Mouse (Mus musculus): ENCODE results near the gene Mfsd12.
A peak's percentile ranks its signal among the peaks of the same experiment; 100 is the strongest.

The Mfsd12 gene

GRCm38 (mm10) chr10:81329194-81329975 lies 27.9 kb upstream of the Mfsd12 start:
- DNase-seq (ENCODE audit: low spot score): no peak

- DNase-seq (ENCODE audit: low spot score): no peak
Observed at GRCm38 (mm10) chr10:81330007-81330406, 27.3 kb upstream of the Mfsd12 start.

GRCm38 (mm10) chr10:81332277-81332676 lies 25.0 kb upstream of the Mfsd12 start:
- DNase-seq (ENCODE audit: low spot score): no peak

- no peak for DNase-seq (ENCODE audit: low spot score)
Observed at GRCm38 (mm10) chr10:81334324-81334723, 23.0 kb upstream of the Mfsd12 start.

- no peak for DNase-seq (ENCODE audit: low spot score)
Observed at GRCm38 (mm10) chr10:81335393-81336340, 21.6 kb upstream of the Mfsd12 start.

GRCm38 (mm10) chr10:81336558-81336957 lies 20.7 kb upstream of the Mfsd12 start:
- no peak for DNase-seq (ENCODE audit: low spot score)

- DNase-seq (ENCODE audit: low spot score): no peak
Observed at GRCm38 (mm10) chr10:81340551-81341332, 16.5 kb upstream of the Mfsd12 start.

- DNase-seq (ENCODE audit: low spot score): peak; percentile 67
Observed at GRCm38 (mm10) chr10:81341333-81341949, 15.8 kb upstream of the Mfsd12 start.

GRCm38 (mm10) chr10:81342686-81343505 lies 14.4 kb upstream of the Mfsd12 start, which contains the start of gene Gipc3:
Gene Gipc3, minus strand, starts transcription at chr10:81343266.
- DNase-seq (ENCODE audit: low spot score): peak; percentile 52

GRCm38 (mm10) chr10:81344421-81345161 lies 12.7 kb upstream of the Mfsd12 start:
- peak; percentile 51 for DNase-seq (ENCODE audit: low spot score)

- DNase-seq (ENCODE audit: low spot score): no peak
Observed at GRCm38 (mm10) chr10:81345162-81345534, 12.1 kb upstream of the Mfsd12 start.

GRCm38 (mm10) chr10:81346453-81347067 lies 10.7 kb upstream of the Mfsd12 start:
- peak; percentile 67 for DNase-seq (ENCODE audit: low spot score)

GRCm38 (mm10) chr10:81349146-81349545 lies 8.1 kb upstream of the Mfsd12 start:
- no peak for DNase-seq (ENCODE audit: low spot score)

GRCm38 (mm10) chr10:81349961-81350350 lies 7.3 kb upstream of the Mfsd12 start:
- DNase-seq (ENCODE audit: low spot score): no peak

GRCm38 (mm10) chr10:81350351-81351063 lies 6.8 kb upstream of the Mfsd12 start, which contains the start of gene Hmg20b:
Gene Hmg20b, minus strand, starts transcription at chr10:81350480.
- peak; percentile 99 for DNase-seq (ENCODE audit: low spot score)

- no peak for DNase-seq (ENCODE audit: low spot score)
Observed at GRCm38 (mm10) chr10:81351678-81352291, 5.5 kb upstream of the Mfsd12 start.

- DNase-seq (ENCODE audit: low spot score): no peak
Observed at GRCm38 (mm10) chr10:81354738-81355477, 2.4 kb upstream of the Mfsd12 start.

- DNase-seq (ENCODE audit: low spot score): no peak
Observed at GRCm38 (mm10) chr10:81355533-81355932, 1.8 kb upstream of the Mfsd12 start.

All from ovary, postnatal 36 days (tissue).